Mouse (Mus musculus) hindbrain, embryonic 16.5 days (tissue): ENCODE measurements at regions not wholly inside any gene's neighbourhood (a gene's known extent, or its start where the extent isn't known, plus 50 kb on each side); places are given as distances from the start of the nearest gene placed in this dataset.

Experiments used
- ATAC-seq: fragments of 200-750 bp; cut with Nextera tagmentation; 2 replicates; pipeline ENCODE4 v1.8.0; 2017; ENCODE audit warnings: moderate TSS enrichment, moderate library complexity
- H3K27ac ChIP-seq: fragments of 300-500 bp; sonication (generic); 2 replicates; pipeline ENCODE4 v1.5.1; 2014; ENCODE audit warnings: low read depth, mild to moderate bottlenecking, control low read depth, low read length, moderate library complexity
- H3K27me3 ChIP-seq: fragments of 300-500 bp; sonication (generic); replicated peaks from 2 replicates; pipeline ENCODE4 v1.6.1; 2014; ENCODE audit warnings: low read length; ENCODE audit not compliant: control insufficient read depth, insufficient read depth
- H3K36me3 ChIP-seq: fragments of 300-500 bp; sonication (generic); 2 replicates; pipeline ENCODE4 v1.6.1; 2014; ENCODE audit warnings: mild to moderate bottlenecking, low read length, moderate library complexity, mixed read lengths; ENCODE audit not compliant: control insufficient read depth, insufficient read depth
- H3K4me1 ChIP-seq: fragments of 300-500 bp; sonication (generic); 2 replicates; pipeline ENCODE4 v1.6.1; 2014; ENCODE audit warnings: low read depth, low read length; ENCODE audit not compliant: control insufficient read depth, insufficient read depth
- H3K4me2 ChIP-seq: fragments of 300-500 bp; sonication (generic); 2 replicates; pipeline ENCODE4 v1.6.1; 2014; ENCODE audit warnings: mild to moderate bottlenecking, low read length, control low read depth, moderate library complexity
- H3K4me3 ChIP-seq: fragments of 300-500 bp; sonication (generic); 2 replicates; pipeline ENCODE4 v1.5.1; 2014; ENCODE audit warnings: mild to moderate bottlenecking, low read length, control low read depth, moderate library complexity
- H3K9ac ChIP-seq: fragments of 300-500 bp; sonication (generic); 2 replicates; pipeline ENCODE4 v1.6.1; 2014; ENCODE audit warnings: low read depth, mild to moderate bottlenecking, control low read depth, low read length, moderate library complexity
- H3K9me3 ChIP-seq: fragments of 300-500 bp; sonication (generic); 2 replicates; pipeline ENCODE4 v1.6.1; 2014; ENCODE audit warnings: mild to moderate bottlenecking, low read length, moderate library complexity; ENCODE audit not compliant: control insufficient read depth
- WGBS: fragments of 180-500 bp; shearing (Covaris S2); extraction: QIAGEN DNeasy Blood & Tissue Kit; methylation state at CpG from one replicate; pipeline ENCODE4 v1.1.7; 2014; 5-methylcytosine and 5-hydroxymethylcytosine counted together

GRCm38 (mm10) chr2:159481399-159482080 lies 686.9 kb downstream of the Dhx35 start:
- no peaks in the 10 kb centered on the region for H3K9me3 ChIP-seq
- no peak for ATAC-seq
- H3K4me3 ChIP-seq: no peak overlapping the region
- no peaks in the 10 kb centered on the region for H3K4me1 ChIP-seq
- 80% methylated on average over 6 of the region's 6 CpGs for WGBS
- H3K36me3 ChIP-seq: no peaks in the 10 kb centered on the region
- no peaks in the 10 kb centered on the region for H3K27me3 ChIP-seq
- no peak overlapping the region for H3K4me2 ChIP-seq
- H3K9ac ChIP-seq: no peak overlapping the region
- H3K27ac ChIP-seq: no peak overlapping the region

GRCm38 (mm10) chr2:159491090-159491489 lies 696.5 kb downstream of the Dhx35 start:
- Histone ChIP-seq H3K27me3 (no peaks in the 10 kb centered on the region), H3K27ac (no peak overlapping the region), H3K36me3 (no peaks in the 10 kb centered on the region), H3K4me3 (no peak overlapping the region), H3K4me2 (no peak overlapping the region), H3K9ac (no peak overlapping the region), H3K4me1 (no peaks in the 10 kb centered on the region), H3K9me3 (no peaks in the 10 kb centered on the region)
- ATAC-seq: no peak
- WGBS: 48% methylated on average over 3 of the region's 3 CpGs

- Histone ChIP-seq H3K9me3 (no peaks in the 10 kb centered on the region), H3K4me2 (no peak overlapping the region), H3K27ac (no peak overlapping the region), H3K27me3 (no peaks in the 10 kb centered on the region), H3K9ac (no peak overlapping the region), H3K36me3 (no peaks in the 10 kb centered on the region), H3K4me1 (no peaks in the 10 kb centered on the region), H3K4me3 (no peak overlapping the region)
- 76% methylated on average over 2 of the region's 2 CpGs for WGBS
- ATAC-seq: no peak
Measured at GRCm38 (mm10) chr2:159498691-159499090, 704.1 kb downstream of the Dhx35 start.

- whole genome bisulfite sequencing: 29% methylated on average over 3 of the region's 3 CpGs
- no peak for ATAC-seq
- Histone ChIP-seq H3K27me3 (no peaks in the 10 kb centered on the region), H3K9me3 (no peaks in the 10 kb centered on the region), H3K27ac (no peak overlapping the region), H3K36me3 (no peaks in the 10 kb centered on the region), H3K4me3 (no peak overlapping the region), H3K9ac (no peak overlapping the region), H3K4me1 (no peaks in the 10 kb centered on the region), H3K4me2 (no peak overlapping the region)
Measured at GRCm38 (mm10) chr2:159501039-159501438, 706.4 kb downstream of the Dhx35 start.

- no peaks in the 10 kb centered on the region for H3K9me3 ChIP-seq
- 75% methylated on average over 4 of the region's 4 CpGs for WGBS
- no peak for ATAC-seq
Measured at GRCm38 (mm10) chr2:159519066-159519465, 724.5 kb downstream of the Dhx35 start.

GRCm38 (mm10) chr2:159523739-159524138 lies 729.1 kb downstream of the Dhx35 start:
- H3K9me3 ChIP-seq: no peaks in the 10 kb centered on the region
- no peak for ATAC-seq
- H3K9ac ChIP-seq: no peak overlapping the region
- no peaks in the 10 kb centered on the region for H3K4me1 ChIP-seq
- no peak overlapping the region for H3K4me3 ChIP-seq
- H3K36me3 ChIP-seq: no peaks in the 10 kb centered on the region
- 83% methylated on average over 2 of the region's 2 CpGs for WGBS
- no peak overlapping the region for H3K27ac ChIP-seq
- no peaks in the 10 kb centered on the region for H3K27me3 ChIP-seq
- H3K4me2 ChIP-seq: no peak overlapping the region

More at GRCm38 (mm10) chr2:159519066-159519465, 724.5 kb downstream of the Dhx35 start:
- Histone ChIP-seq H3K4me3 (no peak overlapping the region), H3K4me2 (no peak overlapping the region), H3K27me3 (no peaks in the 10 kb centered on the region), H3K9ac (no peak overlapping the region), H3K36me3 (no peaks in the 10 kb centered on the region), H3K4me1 (no peaks in the 10 kb centered on the region), H3K27ac (no peak overlapping the region)

- H3K4me2 ChIP-seq: no peak overlapping the region
- H3K9me3 ChIP-seq: no peaks in the 10 kb centered on the region
- no peak for ATAC-seq
- no peak overlapping the region for H3K4me3 ChIP-seq
- no peaks in the 10 kb centered on the region for H3K36me3 ChIP-seq
- H3K27ac ChIP-seq: no peak overlapping the region
- no peak overlapping the region for H3K9ac ChIP-seq
- H3K27me3 ChIP-seq: no peaks in the 10 kb centered on the region
- no peaks in the 10 kb centered on the region for H3K4me1 ChIP-seq
- 72% methylated on average over 2 of the region's 2 CpGs for WGBS
Measured at GRCm38 (mm10) chr2:159534951-159535350, 740.3 kb downstream of the Dhx35 start.

- ATAC-seq: no peak
- Histone ChIP-seq H3K4me2 (no peak overlapping the region), H3K9ac (no peak overlapping the region), H3K4me3 (no peak overlapping the region), H3K27ac (no peak overlapping the region), H3K9me3 (no peaks in the 10 kb centered on the region), H3K36me3 (no peaks in the 10 kb centered on the region), H3K27me3 (no peaks in the 10 kb centered on the region), H3K4me1 (no peaks in the 10 kb centered on the region)
Measured at GRCm38 (mm10) chr2:159539261-159539660, 744.7 kb downstream of the Dhx35 start.

- H3K9ac ChIP-seq: no peak overlapping the region
- no peaks in the 10 kb centered on the region for H3K9me3 ChIP-seq
- no peak for ATAC-seq
Measured at GRCm38 (mm10) chr2:159557567-159557966, 763.0 kb downstream of the Dhx35 start.

GRCm38 (mm10) chr2:159565255-159565654 lies 768.7 kb downstream of the Gm826 start:
- Histone ChIP-seq H3K27ac (no peak overlapping the region), H3K9me3 (no peaks in the 10 kb centered on the region), H3K36me3 (no peaks in the 10 kb centered on the region), H3K4me1 (no peaks in the 10 kb centered on the region), H3K27me3 (no peaks in the 10 kb centered on the region), H3K9ac (no peak overlapping the region), H3K4me2 (no peak overlapping the region), H3K4me3 (no peak overlapping the region)
- ATAC-seq: no peak
- 86% methylated on average over 4 of the region's 4 CpGs for WGBS

More at GRCm38 (mm10) chr2:159557567-159557966, 763.0 kb downstream of the Dhx35 start:
- no peak overlapping the region for H3K4me2 ChIP-seq
- H3K27ac ChIP-seq: no peak overlapping the region
- H3K27me3 ChIP-seq: no peaks in the 10 kb centered on the region
- 91% methylated on average over 3 of the region's 3 CpGs for WGBS
- H3K4me1 ChIP-seq: no peaks in the 10 kb centered on the region
- no peak overlapping the region for H3K4me3 ChIP-seq
- no peaks in the 10 kb centered on the region for H3K36me3 ChIP-seq
